Mouse (Mus musculus) heart, postnatal 0 days (tissue): ENCODE measurements around the gene Nsmce3. TPM values are rescaled to one million over a fixed set of nuclear protein-coding genes. Genes with fewer than 3 reads are reported as not detected.

Experiments used
- ATAC-seq: fragments of 200-750 bp; cut with Nextera tagmentation; 2 replicates; pipeline ENCODE4 v1.8.0; 2017; ENCODE audit warnings: low read depth, moderate number of reproducible peaks, moderate library complexity; ENCODE audit not compliant: insufficient read depth
- DNase-seq: peaks from one replicate; pipeline ENCODE4 v3.0.0-alpha.2; 2016; ENCODE audit warnings: low spot score
- H3K27ac ChIP-seq: fragments of 300-500 bp; sonication (generic); 2 replicates; pipeline ENCODE4 v1.5.1; 2014; ENCODE audit warnings: low read depth, mild to moderate bottlenecking
- H3K27me3 ChIP-seq: fragments of 300-500 bp; sonication (generic); 2 replicates; pipeline ENCODE4 v1.6.1; 2014; ENCODE audit warnings: low read length, mixed read lengths; ENCODE audit not compliant: control insufficient read depth, insufficient read depth
- H3K36me3 ChIP-seq: fragments of 300-500 bp; sonication (generic); replicated peaks from 2 replicates; pipeline ENCODE4 v1.6.1; 2014; ENCODE audit warnings: low read length, mixed read lengths; ENCODE audit not compliant: control insufficient read depth, insufficient read depth
- H3K4me1 ChIP-seq: fragments of 300-500 bp; sonication (generic); 2 replicates; pipeline ENCODE4 v1.6.1; 2014; ENCODE audit warnings: antibody characterized with exemption; ENCODE audit not compliant: control insufficient read depth, insufficient read depth
- H3K4me2 ChIP-seq: fragments of 300-500 bp; sonication (generic); 2 replicates; pipeline ENCODE4 v1.6.1; 2014; ENCODE audit warnings: low read depth, mild to moderate bottlenecking, low read length, moderate library complexity
- H3K4me3 ChIP-seq: fragments of 300-500 bp; sonication (generic); 2 replicates; pipeline ENCODE4 v1.5.1; 2014; ENCODE audit warnings: low read depth, low read length
- H3K9ac ChIP-seq: fragments of 300-500 bp; sonication (generic); replicated peaks from 2 replicates; pipeline ENCODE4 v1.6.1; 2014; ENCODE audit warnings: low read depth, low read length, mixed read lengths
- H3K9me3 ChIP-seq: fragments of 300-500 bp; sonication (generic); replicated peaks from 2 replicates; pipeline ENCODE4 v1.6.1; 2016; ENCODE audit warnings: low read length; ENCODE audit not compliant: control insufficient read depth
- CTCF ChIP-seq: IDR thresholded peaks from 2 replicates; pipeline ENCODE4 v1.5.1; 2016; ENCODE audit warnings: antibody characterized with exemption, control low read depth, low read depth
- EP300 ChIP-seq: IDR thresholded peaks from 2 replicates; pipeline ENCODE4 v1.6.1; 2016; ENCODE audit warnings: antibody characterized with exemption, low read depth
- WGBS: fragments of 180-500 bp; shearing (Covaris S2); extraction: QIAGEN DNeasy Blood & Tissue Kit; methylation state at CpG from one replicate; pipeline ENCODE4 v1.1.7; 2014; 5-methylcytosine and 5-hydroxymethylcytosine counted together
- polyA plus RNA-seq: library from polyadenylated mRNA; unstranded; fragments of >200 nt; fragmentation: Nextera tagmentation; extraction: Ambion mirVana; gene quantifications from 2 replicates; pipeline ENCODE4 v1.2.1, GENCODE M21; 2015
- total RNA-seq: library from RNA; depleted of rRNA; stranded (reverse); fragments of >200 nt; gene quantifications from 2 replicates; pipeline ENCODE4 v1.2.3, GENCODE M21; 2014; ENCODE audit warnings: low replicate concordance

The Nsmce3 gene
- total and polyA plus RNA-seq, 2 experiments from 2014 or later = 6.7 to 11.4 TPM

DNA sequence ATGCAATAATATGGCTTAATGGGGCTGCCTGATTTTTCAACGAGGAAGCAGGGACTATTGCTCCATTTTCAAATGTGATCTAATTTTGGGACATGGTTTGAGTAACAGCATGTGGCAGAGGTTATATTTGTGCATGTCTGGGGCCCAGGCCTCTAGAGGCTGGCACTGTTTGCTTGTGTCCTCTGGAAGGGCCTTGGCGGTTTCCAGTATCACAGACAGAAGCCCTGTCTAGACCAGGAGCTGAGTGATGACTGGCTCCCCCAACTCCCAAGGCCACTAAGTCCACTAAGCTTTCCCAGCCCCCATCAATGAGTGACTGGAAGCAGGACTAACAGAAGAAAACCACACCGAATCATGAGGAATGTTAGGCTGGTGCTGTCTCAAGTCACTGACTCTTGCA lies 18.3 kb upstream of the Nsmce3 start:
- no peak for TF ChIP-seq CTCF
- TF ChIP-seq EP300 = no peak
- Histone ChIP-seq H3K4me2 (no peak overlapping the region), H3K27me3 (no peaks in the 10 kb centered on the region), H3K36me3 (no peaks in the 10 kb centered on the region), H3K4me1 (peaks cover 10% of the 10 kb centered on the region; the same call in 1 of the 2 replicates), H3K9ac (no peak overlapping the region), H3K27ac (peak overlapping the region; percentile 11; the same call in 1 of the 2 replicates), H3K9me3 (no peaks in the 10 kb centered on the region), H3K4me3 (no peak overlapping the region)
- ATAC-seq (peak; percentile 66), DNase-seq (no peak)
- 38% methylated on average over 3 of the region's 3 CpGs for WGBS

DNA sequence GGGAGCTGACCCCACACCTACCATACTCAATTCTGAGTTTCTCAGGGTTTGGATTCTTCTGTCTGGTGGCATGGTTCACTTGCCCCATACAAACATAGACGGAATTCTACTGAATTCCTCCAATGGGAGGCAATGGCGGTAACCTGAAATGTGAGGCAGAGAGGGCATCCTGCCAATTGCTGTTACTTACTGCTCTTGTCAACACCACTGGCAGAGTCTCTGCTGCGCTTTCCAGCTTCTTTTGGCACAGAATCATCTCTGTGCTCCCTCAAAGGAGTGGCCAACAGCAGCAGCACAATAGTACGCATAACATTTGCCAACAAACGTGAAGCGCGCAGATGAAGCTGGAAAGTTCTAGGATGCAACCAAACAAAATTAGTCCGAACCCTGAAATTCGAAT lies 17.1 kb upstream of the Nsmce3 start:
- Histone ChIP-seq H3K36me3 (no peaks in the 10 kb centered on the region), H3K4me2 (no peak overlapping the region), H3K9ac (no peak overlapping the region), H3K27ac (no peak overlapping the region), H3K27me3 (no peaks in the 10 kb centered on the region), H3K4me3 (no peak overlapping the region), H3K4me1 (peaks cover 10% of the 10 kb centered on the region; the same call in 1 of the 2 replicates), H3K9me3 (no peaks in the 10 kb centered on the region)
- DNase-seq (peak; percentile 81), ATAC-seq (peak; percentile 86)
- WGBS = 34% methylated on average over 9 of the region's 9 CpGs
- TF ChIP-seq CTCF (no peak), EP300 (no peak)

DNA sequence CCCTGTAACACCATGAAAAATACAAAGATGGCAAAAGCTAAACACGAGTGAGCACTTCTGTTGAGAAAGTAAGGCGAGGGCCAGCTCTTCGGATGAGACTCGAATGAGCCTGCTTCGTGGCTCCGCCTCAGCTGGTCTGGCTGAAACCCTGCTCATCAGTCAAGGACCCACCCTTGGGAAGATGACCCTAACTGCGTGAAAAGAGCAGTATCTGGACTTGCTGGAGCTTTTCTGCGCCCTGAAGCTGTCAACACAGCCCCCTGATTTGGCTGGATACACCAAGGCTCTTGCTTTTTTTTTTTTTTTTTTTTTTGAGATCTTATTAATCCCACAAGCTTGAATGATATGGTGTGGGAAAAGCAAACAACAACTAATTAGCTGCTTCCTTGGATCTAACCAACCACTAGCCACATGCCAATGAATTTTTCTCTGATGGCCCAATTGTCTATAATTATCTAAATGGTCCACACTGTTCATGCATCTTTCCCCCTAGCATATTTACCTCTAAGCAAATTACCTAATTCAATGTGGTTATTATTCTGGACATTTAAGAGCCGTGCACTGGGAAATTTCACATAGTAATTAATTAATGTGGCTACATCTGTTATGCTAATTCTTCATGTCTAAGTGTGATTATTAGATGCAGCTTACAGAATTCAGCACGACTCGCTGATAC lies 11.5 kb upstream of the Nsmce3 start:
- DNase-seq = no peak
- Histone ChIP-seq H3K4me2 (no peak overlapping the region), H3K36me3 (no peaks in the 10 kb centered on the region), H3K27ac (no peak overlapping the region), H3K4me3 (no peak overlapping the region), H3K9me3 (no peaks in the 10 kb centered on the region), H3K27me3 (no peaks in the 10 kb centered on the region), H3K4me1 (no peaks in the 10 kb centered on the region), H3K9ac (no peak overlapping the region)
- no peak for TF ChIP-seq CTCF
- no peak for TF ChIP-seq EP300
- no peak for ATAC-seq
- WGBS = 61% methylated on average over 11 of the region's 11 CpGs

GRCm38 (mm10) chr7:64882243-64882642 lies 9.4 kb upstream of the Nsmce3 start:
- WGBS = 74% methylated on average over 6 of the region's 6 CpGs
- no peak for DNase-seq
- Histone ChIP-seq H3K9ac (no peak overlapping the region), H3K27me3 (no peaks in the 10 kb centered on the region), H3K4me3 (no peak overlapping the region), H3K9me3 (no peaks in the 10 kb centered on the region), H3K27ac (no peak overlapping the region), H3K4me1 (no peaks in the 10 kb centered on the region), H3K36me3 (no peaks in the 10 kb centered on the region), H3K4me2 (no peak overlapping the region)
- TF ChIP-seq EP300 = no peak
- no peak for TF ChIP-seq CTCF
- no peak for ATAC-seq

- H3K36me3 ChIP-seq = no peaks in the 10 kb centered on the region
- no peak for ATAC-seq
- no peak overlapping the region for H3K27ac ChIP-seq
- no peaks in the 10 kb centered on the region for H3K27me3 ChIP-seq
- 58% methylated on average over 7 of the region's 7 CpGs for WGBS
- no peak overlapping the region for H3K9ac ChIP-seq
- DNase-seq = no peak
- H3K4me1 ChIP-seq = no peaks in the 10 kb centered on the region
- H3K9me3 ChIP-seq = no peaks in the 10 kb centered on the region
- H3K4me2 ChIP-seq = no peak overlapping the region
- H3K4me3 ChIP-seq = no peak overlapping the region
- TF ChIP-seq EP300 (no peak), CTCF (no peak)
These were observed 8.6 kb upstream of the Nsmce3 start for GRCm38 (mm10) chr7:64881387-64881786.

DNA sequence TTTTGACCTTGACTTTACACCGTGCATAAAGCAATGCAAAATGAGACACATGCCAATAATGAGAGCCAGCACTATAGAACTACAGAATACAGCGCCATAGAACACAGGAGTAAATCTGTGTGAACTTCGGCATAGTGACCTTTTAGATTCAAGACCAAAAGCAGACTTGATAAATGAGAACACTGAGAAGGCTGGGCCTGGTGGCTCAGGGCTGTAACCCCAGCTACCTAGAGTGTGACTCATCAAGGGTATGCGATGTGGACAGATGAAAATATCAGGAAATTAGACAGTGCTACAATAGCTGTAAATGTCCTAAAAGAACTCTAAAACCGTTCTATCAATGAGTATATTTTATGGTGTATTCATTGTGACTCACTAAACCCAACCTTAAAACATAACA lies 7.6 kb upstream of the Nsmce3 start:
- 68% methylated on average over 5 of the region's 5 CpGs for WGBS

More for the DNA sequence above, 7.6 kb upstream of the Nsmce3 start:
- no peaks in the 10 kb centered on the region for H3K4me1 ChIP-seq
- no peak overlapping the region for H3K9ac ChIP-seq
- H3K27ac ChIP-seq = no peak overlapping the region
- H3K36me3 ChIP-seq = no peaks in the 10 kb centered on the region
- DNase-seq (no peak), ATAC-seq (no peak)
- H3K27me3 ChIP-seq = no peaks in the 10 kb centered on the region
- H3K4me2 ChIP-seq = no peak overlapping the region
- no peak overlapping the region for H3K4me3 ChIP-seq
- TF ChIP-seq CTCF (no peak), EP300 (no peak)
- no peaks in the 10 kb centered on the region for H3K9me3 ChIP-seq
